Mouse (Mus musculus) heart, embryonic 12.5 days (tissue): ENCODE measurements around the gene Krt15. TPM values are rescaled to one million over a fixed set of nuclear protein-coding genes. Genes with fewer than 3 reads are reported as not detected.

ENCODE experiments used
- ATAC-seq: fragments of 200-750 bp; cut with Nextera tagmentation; 2 replicates; pipeline ENCODE4 v1.8.0; 2017; ENCODE audit warnings: moderate TSS enrichment, moderate library complexity; ENCODE audit not compliant: insufficient number of reproducible peaks, low FRiP score
- H3K27ac ChIP-seq: fragments of 300-500 bp; sonication (generic); 2 replicates; pipeline ENCODE4 v1.5.1; 2016; ENCODE audit warnings: mild to moderate bottlenecking, moderate library complexity; ENCODE audit not compliant: poor library complexity, severe bottlenecking
- H3K27me3 ChIP-seq: fragments of 300-500 bp; sonication (generic); replicated peaks from 2 replicates; pipeline ENCODE4 v1.6.1; 2016; ENCODE audit warnings: mild to moderate bottlenecking, moderate library complexity
- H3K36me3 ChIP-seq: fragments of 300-500 bp; sonication (generic); 2 replicates; pipeline ENCODE4 v1.6.1; 2016; ENCODE audit warnings: mild to moderate bottlenecking, moderate library complexity
- H3K4me1 ChIP-seq: fragments of 300-500 bp; sonication (generic); replicated peaks from 2 replicates; pipeline ENCODE4 v1.6.1; 2016; ENCODE audit warnings: mild to moderate bottlenecking
- H3K4me2 ChIP-seq: fragments of 300-500 bp; sonication (generic); 2 replicates; pipeline ENCODE4 v1.6.1; 2016; ENCODE audit warnings: mild to moderate bottlenecking, moderate library complexity
- H3K4me3 ChIP-seq: fragments of 300-500 bp; sonication (generic); 2 replicates; pipeline ENCODE4 v1.5.1; 2016; ENCODE audit warnings: mild to moderate bottlenecking
- H3K9ac ChIP-seq: fragments of 300-500 bp; sonication (generic); 2 replicates; pipeline ENCODE4 v1.6.1; 2016; ENCODE audit warnings: mild to moderate bottlenecking, moderate library complexity
- H3K9me3 ChIP-seq: fragments of 300-500 bp; sonication (generic); replicated peaks from 2 replicates; pipeline ENCODE4 v1.6.1; 2016; ENCODE audit warnings: mild to moderate bottlenecking, moderate library complexity
- WGBS: fragments of 180-500 bp; shearing (Covaris S2); methylation state at CpG from one replicate; pipeline ENCODE4 v1.1.7; 2016; 5-methylcytosine and 5-hydroxymethylcytosine counted together
- polyA plus RNA-seq: library from polyadenylated mRNA; unstranded; fragments of >200 nt; fragmentation: Nextera tagmentation; extraction: Ambion mirVana; gene quantifications from 2 replicates; pipeline ENCODE4 v1.2.1, GENCODE M21; 2016

Krt15 gene
- 0.58 and 0.69 TPM in 2 replicates for polyA plus RNA-seq

- no peak within 1 kb of the TSS for H3K27ac ChIP-seq
- no peaks in the 10 kb centered on the region; the same call in 1 of the 2 replicates for H3K36me3 ChIP-seq
- no peak within 1 kb of the TSS for H3K9ac ChIP-seq
- no peaks in the 10 kb centered on the region for H3K9me3 ChIP-seq
- WGBS = 55% methylated on average over 7 of the region's 7 CpGs
- no peak for ATAC-seq
- H3K27me3 ChIP-seq = peaks cover 18% of the 10 kb centered on the region; the same call in 1 of the 2 replicates
- H3K4me1 ChIP-seq = peaks cover 30% of the 10 kb centered on the region
- no peak within 1 kb of the TSS for H3K4me2 ChIP-seq
- H3K4me3 ChIP-seq = no peak within 1 kb of the TSS
Measured at GRCm38 (mm10) chr11:100135731-100136130, at the start of gene Krt15. TSS of gene Krt15 (minus strand) at chr11:100135928.

- no peak overlapping the region for H3K4me3 ChIP-seq
- no peaks in the 10 kb centered on the region for H3K27me3 ChIP-seq
- H3K36me3 ChIP-seq = no peaks in the 10 kb centered on the region
- H3K27ac ChIP-seq = no peak overlapping the region
- ATAC-seq = no peak
- no peak overlapping the region for H3K4me2 ChIP-seq
- H3K9me3 ChIP-seq = no peaks in the 10 kb centered on the region
- H3K4me1 ChIP-seq = no peaks in the 10 kb centered on the region
- H3K9ac ChIP-seq = no peak overlapping the region
- WGBS = 61% methylated on average over 7 of the region's 7 CpGs
Measured at GRCm38 (mm10) chr11:100181725-100182124, 46.0 kb upstream of the Krt15 start.

- H3K4me1 ChIP-seq = no peaks in the 10 kb centered on the region
- no peaks in the 10 kb centered on the region for H3K27me3 ChIP-seq
- H3K9me3 ChIP-seq = no peaks in the 10 kb centered on the region
- no peak overlapping the region for H3K4me2 ChIP-seq
- H3K27ac ChIP-seq = no peak overlapping the region
- no peak overlapping the region for H3K4me3 ChIP-seq
- 74% methylated on average over 3 of the region's 3 CpGs for WGBS
- ATAC-seq = no peak
- H3K9ac ChIP-seq = no peak overlapping the region
- H3K36me3 ChIP-seq = no peaks in the 10 kb centered on the region
Measured at GRCm38 (mm10) chr11:100179260-100179659, 43.5 kb upstream of the Krt15 start.

- WGBS = 74% methylated on average over 5 of the region's 5 CpGs
- H3K27me3 ChIP-seq = no peaks in the 10 kb centered on the region
- H3K36me3 ChIP-seq = no peaks in the 10 kb centered on the region
- H3K4me1 ChIP-seq = no peaks in the 10 kb centered on the region
- no peaks in the 10 kb centered on the region for H3K9me3 ChIP-seq
- H3K9ac ChIP-seq = no peak overlapping the region
- ATAC-seq = no peak
- H3K27ac ChIP-seq = no peak overlapping the region
- H3K4me2 ChIP-seq = no peak overlapping the region
- no peak overlapping the region for H3K4me3 ChIP-seq
Measured at GRCm38 (mm10) chr11:100178307-100178706, 42.6 kb upstream of the Krt15 start.

GRCm38 (mm10) chr11:100176791-100177190 is 41.1 kb upstream of the Krt15 start:
- no peaks in the 10 kb centered on the region for H3K27me3 ChIP-seq
- 65% methylated on average over 9 of the region's 9 CpGs for WGBS
- no peaks in the 10 kb centered on the region for H3K9me3 ChIP-seq
- H3K4me1 ChIP-seq = no peaks in the 10 kb centered on the region
- no peak overlapping the region for H3K4me3 ChIP-seq
- H3K4me2 ChIP-seq = no peak overlapping the region
- H3K9ac ChIP-seq = no peak overlapping the region
- H3K27ac ChIP-seq = no peak overlapping the region
- no peaks in the 10 kb centered on the region for H3K36me3 ChIP-seq
- ATAC-seq = no peak

GRCm38 (mm10) chr11:100168765-100169762 is 33.3 kb upstream of the Krt15 start:
- WGBS = 29% methylated on average over 14 of the region's 14 CpGs
- no peak overlapping the region for H3K27ac ChIP-seq
- H3K4me1 ChIP-seq = peaks cover 34% of the 10 kb centered on the region
- H3K4me3 ChIP-seq = no peak overlapping the region
- no peak overlapping the region for H3K9ac ChIP-seq
- ATAC-seq = 0 out of 2 replicates have a peak, but pooled peaks have one; percentile 27
- H3K36me3 ChIP-seq = no peaks in the 10 kb centered on the region
- H3K4me2 ChIP-seq = no peak overlapping the region
- no peaks in the 10 kb centered on the region for H3K27me3 ChIP-seq
- H3K9me3 ChIP-seq = no peaks in the 10 kb centered on the region

- Histone ChIP-seq H3K27ac (no peak overlapping the region), H3K27me3 (no peaks in the 10 kb centered on the region), H3K36me3 (no peaks in the 10 kb centered on the region), H3K4me1 (peaks cover 35% of the 10 kb centered on the region), H3K9ac (no peak overlapping the region), H3K9me3 (0 out of 2 replicates have a peak, but pooled peaks cover 2% of the 10 kb centered on the region), H3K4me2 (no peak overlapping the region), H3K4me3 (no peak overlapping the region)
- 65% methylated on average over 8 of the region's 8 CpGs for WGBS
- peak; percentile 50; the same call in 1 of the 2 replicates for ATAC-seq
Measured at GRCm38 (mm10) chr11:100168071-100168470, 32.3 kb upstream of the Krt15 start.

GRCm38 (mm10) chr11:100164392-100164791 is 28.7 kb upstream of the Krt15 start:
- Histone ChIP-seq H3K9ac (no peak overlapping the region), H3K36me3 (no peaks in the 10 kb centered on the region), H3K4me2 (no peak overlapping the region), H3K4me3 (no peak overlapping the region), H3K4me1 (peaks cover 37% of the 10 kb centered on the region), H3K27ac (no peak overlapping the region), H3K27me3 (no peaks in the 10 kb centered on the region), H3K9me3 (0 out of 2 replicates have a peak, but pooled peaks cover 2% of the 10 kb centered on the region)
- ATAC-seq = no peak
- 44% methylated on average over 7 of the region's 7 CpGs for WGBS

- WGBS = 66% methylated on average over 6 of the region's 6 CpGs
- Histone ChIP-seq H3K9me3 (no peaks in the 10 kb centered on the region), H3K9ac (no peak overlapping the region), H3K36me3 (no peaks in the 10 kb centered on the region), H3K4me1 (peaks cover 2% of the 10 kb centered on the region; the same call in 1 of the 2 replicates), H3K27ac (no peak overlapping the region), H3K27me3 (no peaks in the 10 kb centered on the region), H3K4me2 (no peak overlapping the region), H3K4me3 (no peak overlapping the region)
- no peak for ATAC-seq
Measured at GRCm38 (mm10) chr11:100157908-100158477, 22.3 kb upstream of the Krt15 start.

- Histone ChIP-seq H3K4me1 (peaks cover 2% of the 10 kb centered on the region; the same call in 1 of the 2 replicates), H3K27ac (no peak overlapping the region), H3K9me3 (no peaks in the 10 kb centered on the region), H3K27me3 (no peaks in the 10 kb centered on the region), H3K36me3 (no peaks in the 10 kb centered on the region), H3K4me2 (no peak overlapping the region), H3K9ac (no peak overlapping the region), H3K4me3 (no peak overlapping the region)
- 80% methylated on average over 3 of the region's 3 CpGs for WGBS
- no peak for ATAC-seq
Measured at GRCm38 (mm10) chr11:100157331-100157730, 21.6 kb upstream of the Krt15 start.
